Mouse (Mus musculus): ENCODE measurements around the gene Lingo3. TPM values are rescaled to one million over a fixed set of nuclear protein-coding genes. Genes with fewer than 3 reads are reported as not detected.

Gene Lingo3
- total and polyA plus RNA-seq, 3 experiments = not detected

DNA sequence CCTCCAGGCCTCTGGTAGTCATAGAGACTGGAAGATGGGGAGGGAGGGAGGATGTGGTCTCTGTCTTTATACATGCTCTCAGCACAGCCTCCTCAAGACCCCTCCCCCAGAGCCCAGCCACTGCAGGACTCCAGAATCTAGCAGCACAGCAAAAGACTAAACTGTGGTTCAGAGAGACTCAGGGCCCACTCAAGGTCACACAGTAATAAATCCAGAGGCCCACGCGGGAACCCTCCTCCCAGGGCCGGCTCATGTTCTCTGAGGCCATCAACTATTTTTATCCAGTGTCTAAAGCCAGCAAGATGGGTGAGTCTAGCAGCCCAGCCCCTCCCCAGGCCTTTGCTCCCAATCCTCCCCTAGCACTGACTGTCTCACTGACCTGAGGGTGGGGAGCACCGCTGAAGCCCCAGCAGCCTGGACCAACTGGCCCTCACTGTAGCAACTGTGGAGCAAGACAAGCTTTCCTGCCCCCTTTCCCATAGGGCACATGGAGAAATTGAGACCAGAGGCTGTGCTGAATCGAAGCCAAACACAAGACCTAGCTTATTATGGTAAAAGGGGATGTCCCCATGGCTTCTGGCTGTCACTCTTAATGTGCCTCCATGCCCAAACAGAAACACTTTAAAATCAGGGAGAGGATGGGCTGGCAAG is 31.3 kb downstream of the Lingo3 start:
- DNase-seq (ENCODE audit: low read depth, low spot score) = no peak
- no peaks in the 10 kb centered on the region for H3K9me3 ChIP-seq (replicated peaks; ENCODE audit: insufficient read depth, low read length)
- TF ChIP-seq MEF2A (IDR thresholded peaks at IDR 0.05; ENCODE audit: extremely low read depth, insufficient replicate concordance, low read depth, low read length, poor library complexity, severe bottlenecking) = no peak
- no peak for TF ChIP-seq ZC3H11A (IDR thresholded peaks at IDR 0.05; ENCODE audit: low read depth, low read length)
- no peak for TF ChIP-seq NELFE (IDR thresholded peaks at IDR 0.05; ENCODE audit: low read depth, low read length)
- no peaks in the 10 kb centered on the region for H3K27me3 ChIP-seq (ENCODE audit: control insufficient read depth in 1 of 2, insufficient read depth in 2 of 2, low read length in 2 of 2)
- no peak overlapping the region for H3K27ac ChIP-seq (ENCODE audit: control insufficient read depth, low read depth, low read length)
- H3K4me1 ChIP-seq (ENCODE audit: control insufficient read depth in 1 of 2, insufficient read depth in 2 of 2, low read length in 2 of 2) = no peaks in the 10 kb centered on the region; a peak in 1 of 4 replicates
- H3K79me2 ChIP-seq (ENCODE audit: control insufficient read depth, insufficient read depth, low read length, poor library complexity) = no peaks in the 10 kb centered on the region
- H3K4me3 ChIP-seq (ENCODE audit: control insufficient read depth in 1 of 2, insufficient read depth in 1 of 2, low read depth in 2 of 2, low read length in 2 of 2) = no peak overlapping the region
- H3K9ac ChIP-seq (ENCODE audit: control insufficient read depth, low read depth, low read length, poor library complexity, severe bottlenecking) = no peak overlapping the region
- H3K36me3 ChIP-seq (ENCODE audit: control insufficient read depth in 1 of 2, insufficient read depth in 2 of 2, low read length in 2 of 2) = no peaks in the 10 kb centered on the region

DNA sequence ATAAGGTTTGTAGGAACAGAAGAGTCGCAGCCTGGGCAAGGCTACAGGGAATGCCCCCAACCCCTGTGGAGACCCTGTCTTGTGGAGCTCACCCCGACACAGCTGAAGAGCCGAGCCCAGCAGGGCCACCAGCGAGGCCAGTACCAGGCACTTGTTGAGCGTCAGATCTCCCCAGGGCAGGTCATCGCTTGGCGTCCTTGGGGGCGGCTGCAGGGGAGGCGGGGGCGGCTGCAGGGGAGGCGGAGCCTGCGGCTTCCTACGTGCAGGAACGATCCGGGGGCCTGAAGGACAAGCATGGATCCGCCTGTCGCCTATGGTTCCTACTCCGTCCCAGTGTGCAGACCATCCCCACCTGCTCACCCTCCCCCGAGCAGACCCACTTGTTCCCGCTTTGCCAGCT is 33.8 kb downstream of the Lingo3 start:
- H3K4me3 ChIP-seq (ENCODE audit: control insufficient read depth in 1 of 2, insufficient read depth in 1 of 2, low read depth in 2 of 2, low read length in 2 of 2) = no peak overlapping the region

GRCm38 (mm10) chr10:80808985-80809632 is 34.7 kb downstream of the Lingo3 start:
- 0 out of 4 replicates have a peak, but pooled peaks cover 0 to 5% of the 10 kb centered on the region in 2 experiments for H3K4me1 ChIP-seq (ENCODE audit: control insufficient read depth in 1 of 2, insufficient read depth in 2 of 2, low read length in 2 of 2)
- H3K79me2 ChIP-seq (ENCODE audit: control insufficient read depth, insufficient read depth, low read length, poor library complexity) = no peaks in the 10 kb centered on the region
- TF ChIP-seq ZNF384 (IDR thresholded peaks at IDR 0.05; ENCODE audit: low read depth, low read length) (no peak), POLR2AphosphoS5 (IDR thresholded peaks at IDR 0.05; ENCODE audit: borderline replicate concordance, low read depth, low read length) (no peak), RCOR1 (IDR thresholded peaks at IDR 0.05; ENCODE audit: low read depth, low read length) (no peak), JUND (IDR thresholded peaks at IDR 0.05; ENCODE audit: low read depth, low read length) (no peak), KAT2A (conservative IDR thresholded peaks at IDR 0.05; ENCODE audit: low read depth, low read length) (no peak), TAL1 (IDR thresholded peaks at IDR 0.05; ENCODE audit: low read length) (no peak), RAD21 (IDR thresholded peaks at IDR 0.05; ENCODE audit: low read depth, low read length) (no peak), TCF12 (IDR thresholded peaks at IDR 0.05; ENCODE audit: low read depth, low read length) (no peak), SIN3A (IDR thresholded peaks at IDR 0.05; ENCODE audit: low read length) (no peak), USF1 (IDR thresholded peaks at IDR 0.05; ENCODE audit: low read depth, low read length) (no peak), E2F4 (IDR thresholded peaks at IDR 0.05; ENCODE audit: borderline replicate concordance, low read depth, low read length) (no peak), ZC3H11A (IDR thresholded peaks at IDR 0.05; ENCODE audit: low read depth, low read length) (no peak), POLR2A (IDR thresholded peaks at IDR 0.05; ENCODE audit: control insufficient read depth in 1 of 2, insufficient read depth in 1 of 2, low read depth in 1 of 2, low read length in 2 of 2, poor library complexity in 1 of 2) (no peak), MAX (IDR thresholded peaks at IDR 0.05; ENCODE audit: low read length) (no peak)
- H3K36me3 ChIP-seq (ENCODE audit: control insufficient read depth in 1 of 2, insufficient read depth in 2 of 2, low read length in 2 of 2) = no peaks in the 10 kb centered on the region
- no peak overlapping the region for H3K27ac ChIP-seq (ENCODE audit: control insufficient read depth, low read depth, low read length)
- H3K9me3 ChIP-seq (replicated peaks; ENCODE audit: insufficient read depth, low read length) = no peaks in the 10 kb centered on the region
- no peak overlapping the region for H3K4me3 ChIP-seq (ENCODE audit: control insufficient read depth in 1 of 2, insufficient read depth in 1 of 2, low read depth in 2 of 2, low read length in 2 of 2)
- H3K9ac ChIP-seq (ENCODE audit: control insufficient read depth, low read depth, low read length, poor library complexity, severe bottlenecking) = no peak overlapping the region
- DNase-seq (ENCODE audit: low read depth, low spot score) = no peak
- no peaks in the 10 kb centered on the region for H3K27me3 ChIP-seq (ENCODE audit: control insufficient read depth in 1 of 2, insufficient read depth in 2 of 2, low read length in 2 of 2)

More for the DNA sequence above, 33.8 kb downstream of the Lingo3 start:
- H3K79me2 ChIP-seq (ENCODE audit: control insufficient read depth, insufficient read depth, low read length, poor library complexity) = no peaks in the 10 kb centered on the region
- H3K9me3 ChIP-seq (replicated peaks; ENCODE audit: insufficient read depth, low read length) = no peaks in the 10 kb centered on the region
- H3K4me1 ChIP-seq (ENCODE audit: control insufficient read depth in 1 of 2, insufficient read depth in 2 of 2, low read length in 2 of 2) = 0 out of 4 replicates have a peak, but pooled peaks cover 0 to 5% of the 10 kb centered on the region in 2 experiments
- no peaks in the 10 kb centered on the region for H3K27me3 ChIP-seq (ENCODE audit: control insufficient read depth in 1 of 2, insufficient read depth in 2 of 2, low read length in 2 of 2)
- TF ChIP-seq BHLHE40 (IDR thresholded peaks at IDR 0.05; ENCODE audit: borderline replicate concordance, low read depth, low read length) (no peak), NRF1 (IDR thresholded peaks at IDR 0.05; ENCODE audit: insufficient read depth, low read depth, low read length, poor library complexity, severe bottlenecking) (no peak)
- DNase-seq (ENCODE audit: low read depth, low spot score) = no peak
- H3K27ac ChIP-seq (ENCODE audit: control insufficient read depth, low read depth, low read length) = no peak overlapping the region
- H3K9ac ChIP-seq (ENCODE audit: control insufficient read depth, low read depth, low read length, poor library complexity, severe bottlenecking) = no peak overlapping the region
- H3K36me3 ChIP-seq (ENCODE audit: control insufficient read depth in 1 of 2, insufficient read depth in 2 of 2, low read length in 2 of 2) = no peaks in the 10 kb centered on the region

All from MEL (cell line).